Mouse (Mus musculus) midbrain, embryonic 13.5 days (tissue): ENCODE data around the gene Gm10322. TPM values are rescaled to one million over a fixed set of nuclear protein-coding genes. Genes with fewer than 3 reads are reported as not detected.

Source experiments
- ATAC-seq: fragments of 200-750 bp; cut with Nextera tagmentation; 2 replicates; pipeline ENCODE4 v1.8.0; 2017; ENCODE audit warnings: mild to moderate bottlenecking, moderate TSS enrichment, moderate library complexity
- H3K27ac ChIP-seq: fragments of 300-500 bp; sonication (generic); 2 replicates; pipeline ENCODE4 v1.5.1; 2015; ENCODE audit warnings: inconsistent platforms, mild to moderate bottlenecking, moderate library complexity
- H3K27me3 ChIP-seq: fragments of 300-500 bp; sonication (generic); 2 replicates; pipeline ENCODE4 v1.6.1; 2015; ENCODE audit warnings: mild to moderate bottlenecking, inconsistent platforms
- H3K36me3 ChIP-seq: fragments of 300-500 bp; sonication (generic); 2 replicates; pipeline ENCODE4 v1.6.1; 2015; ENCODE audit warnings: mild to moderate bottlenecking, inconsistent platforms
- H3K4me1 ChIP-seq: fragments of 300-500 bp; sonication (generic); replicated peaks from 2 replicates; pipeline ENCODE4 v1.6.1; 2015; ENCODE audit warnings: inconsistent platforms
- H3K4me2 ChIP-seq: fragments of 300-500 bp; sonication (generic); replicated peaks from 2 replicates; pipeline ENCODE4 v1.6.1; 2015; ENCODE audit warnings: moderate library complexity, mild to moderate bottlenecking, inconsistent platforms
- H3K4me3 ChIP-seq: fragments of 300-500 bp; sonication (generic); replicated peaks from 2 replicates; pipeline ENCODE4 v1.5.1; 2015; ENCODE audit warnings: mild to moderate bottlenecking, inconsistent platforms
- H3K9ac ChIP-seq: fragments of 300-500 bp; sonication (generic); replicated peaks from 2 replicates; pipeline ENCODE4 v1.6.1; 2015; ENCODE audit warnings: mild to moderate bottlenecking, inconsistent platforms
- H3K9me3 ChIP-seq: fragments of 300-500 bp; sonication (generic); 2 replicates; pipeline ENCODE4 v1.6.1; 2016; ENCODE audit warnings: mild to moderate bottlenecking, inconsistent platforms
- WGBS: fragments of 180-500 bp; shearing (Covaris S2); methylation state at CpG from one replicate; pipeline ENCODE4 v1.1.7; 2015; 5-methylcytosine and 5-hydroxymethylcytosine counted together
- polyA plus RNA-seq: library from polyadenylated mRNA; unstranded; fragments of >200 nt; fragmentation: Nextera tagmentation; extraction: Ambion mirVana; gene quantifications from 2 replicates; pipeline ENCODE4 v1.2.1, GENCODE M21; 2015

The Gm10322 gene
- polyA plus RNA-seq, 1 experiment from 2014 or later = not detected

- Histone ChIP-seq H3K27me3 (peaks cover 8% of the 10 kb centered on the region; the same call in 1 of the 2 replicates), H3K4me3 (no peak overlapping the region), H3K4me2 (no peak overlapping the region), H3K36me3 (no peaks in the 10 kb centered on the region), H3K4me1 (0 out of 2 replicates have a peak, but pooled peaks cover 8% of the 10 kb centered on the region), H3K9ac (no peak overlapping the region), H3K9me3 (peaks cover 5% of the 10 kb centered on the region; the same call in 1 of the 2 replicates), H3K27ac (no peak overlapping the region)
- ATAC-seq = no peak
- 80% methylated on average over 16 of the region's 16 CpGs for WGBS
Measured at GRCm38 (mm10) chr10:59636751-59637533, 21.1 kb downstream of the Gm10322 start.

GRCm38 (mm10) chr10:59637596-59638124 is 21.8 kb downstream of the Gm10322 start:
- ATAC-seq = no peak
- no peak overlapping the region for H3K4me2 ChIP-seq
- peaks cover 8% of the 10 kb centered on the region; the same call in 1 of the 2 replicates for H3K27me3 ChIP-seq
- no peaks in the 10 kb centered on the region for H3K36me3 ChIP-seq
- H3K27ac ChIP-seq = no peak overlapping the region
- H3K4me3 ChIP-seq = no peak overlapping the region
- H3K9ac ChIP-seq = no peak overlapping the region
- 0 out of 2 replicates have a peak, but pooled peaks cover 8% of the 10 kb centered on the region for H3K4me1 ChIP-seq
- H3K9me3 ChIP-seq = 0 out of 2 replicates have a peak, but pooled peaks cover 2% of the 10 kb centered on the region
- 85% methylated on average over 7 of the region's 7 CpGs for WGBS

- Histone ChIP-seq H3K36me3 (no peaks in the 10 kb centered on the region), H3K4me3 (no peak overlapping the region), H3K4me1 (0 out of 2 replicates have a peak, but pooled peaks cover 8% of the 10 kb centered on the region), H3K4me2 (no peak overlapping the region), H3K9me3 (no peaks in the 10 kb centered on the region), H3K27ac (no peak overlapping the region), H3K27me3 (peaks cover 8% of the 10 kb centered on the region; the same call in 1 of the 2 replicates), H3K9ac (no peak overlapping the region)
- 68% methylated on average over 6 of the region's 6 CpGs for WGBS
- no peak for ATAC-seq
Measured at GRCm38 (mm10) chr10:59638576-59638975, 22.7 kb downstream of the Gm10322 start.

- Histone ChIP-seq H3K27ac (no peak overlapping the region), H3K4me2 (no peak overlapping the region), H3K27me3 (no peaks in the 10 kb centered on the region), H3K36me3 (no peaks in the 10 kb centered on the region), H3K9ac (no peak overlapping the region), H3K4me3 (no peak overlapping the region), H3K4me1 (0 out of 2 replicates have a peak, but pooled peaks cover 5% of the 10 kb centered on the region), H3K9me3 (no peaks in the 10 kb centered on the region)
- no peak for ATAC-seq
- 81% methylated on average over 8 of the region's 8 CpGs for WGBS
Measured at GRCm38 (mm10) chr10:59642659-59643377, 27.0 kb downstream of the Gm10322 start.

- ATAC-seq = no peak
- Histone ChIP-seq H3K4me1 (0 out of 2 replicates have a peak, but pooled peaks cover 2% of the 10 kb centered on the region), H3K4me3 (no peak overlapping the region), H3K27ac (no peak overlapping the region), H3K9me3 (no peaks in the 10 kb centered on the region), H3K9ac (no peak overlapping the region), H3K4me2 (no peak overlapping the region), H3K36me3 (no peaks in the 10 kb centered on the region), H3K27me3 (no peaks in the 10 kb centered on the region)
- 85% methylated on average over 9 of the region's 9 CpGs for WGBS
Measured at GRCm38 (mm10) chr10:59643645-59644044, 27.8 kb downstream of the Gm10322 start.

GRCm38 (mm10) chr10:59644710-59645109 is 28.8 kb downstream of the Gm10322 start:
- no peaks in the 10 kb centered on the region for H3K9me3 ChIP-seq
- no peaks in the 10 kb centered on the region for H3K27me3 ChIP-seq
- no peak overlapping the region for H3K4me3 ChIP-seq
- H3K4me1 ChIP-seq = no peaks in the 10 kb centered on the region
- no peak overlapping the region for H3K27ac ChIP-seq
- no peaks in the 10 kb centered on the region for H3K36me3 ChIP-seq
- H3K9ac ChIP-seq = no peak overlapping the region
- WGBS = 79% methylated on average over 2 of the region's 2 CpGs
- no peak overlapping the region for H3K4me2 ChIP-seq
- ATAC-seq = no peak

- Histone ChIP-seq H3K4me2 (no peak overlapping the region), H3K9me3 (no peaks in the 10 kb centered on the region; the same call in 1 of the 2 replicates), H3K27me3 (no peaks in the 10 kb centered on the region), H3K9ac (no peak overlapping the region), H3K4me3 (no peak overlapping the region), H3K36me3 (no peaks in the 10 kb centered on the region), H3K4me1 (no peaks in the 10 kb centered on the region), H3K27ac (no peak overlapping the region)
- no peak for ATAC-seq
- WGBS = 89% methylated on average over 4 of the region's 4 CpGs
Measured at GRCm38 (mm10) chr10:59645153-59645552, 29.3 kb downstream of the Gm10322 start.

- Histone ChIP-seq H3K9me3 (no peaks in the 10 kb centered on the region; the same call in 1 of the 2 replicates), H3K36me3 (no peaks in the 10 kb centered on the region), H3K27me3 (no peaks in the 10 kb centered on the region), H3K9ac (no peak overlapping the region), H3K4me1 (no peaks in the 10 kb centered on the region), H3K27ac (no peak overlapping the region), H3K4me3 (no peak overlapping the region), H3K4me2 (no peak overlapping the region)
- WGBS = 84% methylated on average over 5 of the region's 5 CpGs
- ATAC-seq = no peak
Measured at GRCm38 (mm10) chr10:59646821-59647378, 31.0 kb downstream of the Gm10322 start.

GRCm38 (mm10) chr10:59656799-59657198 is 40.9 kb downstream of the Gm10322 start:
- Histone ChIP-seq H3K4me1 (no peaks in the 10 kb centered on the region), H3K4me2 (no peak overlapping the region), H3K27me3 (no peaks in the 10 kb centered on the region), H3K36me3 (no peaks in the 10 kb centered on the region), H3K27ac (no peak overlapping the region), H3K4me3 (no peak overlapping the region), H3K9me3 (peaks cover 4% of the 10 kb centered on the region; the same call in 1 of the 2 replicates), H3K9ac (no peak overlapping the region)
- 82% methylated on average over 13 of the region's 13 CpGs for WGBS
- no peak for ATAC-seq

GRCm38 (mm10) chr10:59664765-59665164 is 48.9 kb downstream of the Gm10322 start:
- Histone ChIP-seq H3K36me3 (no peaks in the 10 kb centered on the region), H3K27me3 (no peaks in the 10 kb centered on the region), H3K4me1 (peaks cover 3% of the 10 kb centered on the region; the same call in 1 of the 2 replicates), H3K4me3 (no peak overlapping the region), H3K27ac (no peak overlapping the region), H3K9ac (no peak overlapping the region), H3K4me2 (no peak overlapping the region), H3K9me3 (peaks cover 4% of the 10 kb centered on the region; the same call in 1 of the 2 replicates)
- ATAC-seq = no peak
- WGBS = 75% methylated on average over 2 of the region's 2 CpGs

GRCm38 (mm10) chr10:59665503-59666291 is 49.8 kb downstream of the Gm10322 start:
- no peaks in the 10 kb centered on the region for H3K36me3 ChIP-seq
- peaks cover 3% of the 10 kb centered on the region; the same call in 1 of the 2 replicates for H3K4me1 ChIP-seq
- H3K9me3 ChIP-seq = no peaks in the 10 kb centered on the region
- WGBS = 82% methylated on average over 13 of the region's 13 CpGs
- no peaks in the 10 kb centered on the region for H3K27me3 ChIP-seq
- no peak overlapping the region for H3K4me3 ChIP-seq
- no peak overlapping the region for H3K9ac ChIP-seq
- no peak overlapping the region for H3K4me2 ChIP-seq
- no peak for ATAC-seq
- H3K27ac ChIP-seq = no peak overlapping the region
